Mouse (Mus musculus): Measurements from ENCODE around the gene Serpini2.

GRCm38 (mm10) chr3:75308228-75308627, 38.4 kb upstream of the Serpini2 start:
- TF ChIP-seq CHD2 (IDR thresholded peaks at IDR 0.05; ENCODE audit: low read depth, low read length) = no peak
- TF ChIP-seq ZNF384 (IDR thresholded peaks at IDR 0.05; ENCODE audit: low read depth, low read length) = no peak

All from ES-E14 (cell line).